Mouse (Mus musculus): ENCODE results near the gene Farp1.

- no peak for TF ChIP-seq HCFC1 (IDR thresholded peaks at IDR 0.05; ENCODE audit: borderline replicate concordance, insufficient read depth, low read length)
- no peak for TF ChIP-seq CHD2 (IDR thresholded peaks at IDR 0.05; ENCODE audit: low read depth, low read length)
Observed at GRCm38 (mm10) chr14:121103459-121103858, 68.5 kb downstream of the Farp1 start.

Data from ES-E14 (cell line).